Mouse (Mus musculus) heart, adult 10 weeks (tissue): ENCODE results near the gene Map9. TPM values are rescaled to one million over a fixed set of nuclear protein-coding genes. Genes with fewer than 3 reads are reported as not detected.

ENCODE experiments used
- polyA plus RNA-seq: library from polyadenylated mRNA; stranded (reverse); fragments of 350-450 nt; fragmentation: Illumina TruSeq; extraction: RNeasy Lipid Tissue Mini Kit (QIAGEN cat#74804); gene quantifications from one replicate; pipeline ENCODE4 v1.2.3, GENCODE M21; 2014; ENCODE audit warnings: low read depth, low replicate concordance

Map9 gene
- 0.79 TPM for polyA plus RNA-seq

GRCm38 (mm10) chr3:82357797-82358524 lies at the start of gene Map9:
TSS of gene Map9 (plus strand) at chr3:82358044.

Other genes with a start within 250 kb of the Map9 start
- gene Gucy1a1, start 212.3 kb upstream of the Map9 start, polyA plus RNA-seq: 22.1 TPM
- gene Npy2r, start 190.0 kb downstream of the Map9 start, polyA plus RNA-seq: not detected